Mouse (Mus musculus): Measurements from ENCODE around the gene Dab2. TPM values are rescaled to one million over a fixed set of nuclear protein-coding genes. Genes with fewer than 3 reads are reported as not detected.

Gene Dab2
- 0.96 TPM for polyA plus RNA-seq (2017; shearing (Covaris generic))

DNA sequence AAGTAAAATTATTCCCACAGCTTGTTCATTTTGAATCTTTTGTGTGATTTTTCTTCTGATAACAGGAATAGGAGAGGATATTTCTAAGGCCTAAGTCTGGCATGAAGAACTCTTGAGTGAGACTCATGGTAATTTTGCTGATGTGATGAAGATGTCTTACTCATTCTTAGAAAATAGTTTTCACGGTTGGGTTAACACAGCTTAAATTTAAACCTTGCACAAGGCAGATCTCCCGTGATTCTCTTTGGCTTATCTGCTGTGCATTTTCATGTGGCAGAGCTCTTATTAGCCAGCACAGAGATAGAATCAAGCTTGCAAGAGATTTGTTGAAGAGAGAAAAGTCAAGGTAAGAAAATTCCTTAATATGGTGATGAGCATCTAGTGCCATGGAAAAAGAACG, at the start of gene Dab2:
TSS of gene Dab2 (plus strand) at position 235 of the 400 bp plus-strand sequence.

DNA sequence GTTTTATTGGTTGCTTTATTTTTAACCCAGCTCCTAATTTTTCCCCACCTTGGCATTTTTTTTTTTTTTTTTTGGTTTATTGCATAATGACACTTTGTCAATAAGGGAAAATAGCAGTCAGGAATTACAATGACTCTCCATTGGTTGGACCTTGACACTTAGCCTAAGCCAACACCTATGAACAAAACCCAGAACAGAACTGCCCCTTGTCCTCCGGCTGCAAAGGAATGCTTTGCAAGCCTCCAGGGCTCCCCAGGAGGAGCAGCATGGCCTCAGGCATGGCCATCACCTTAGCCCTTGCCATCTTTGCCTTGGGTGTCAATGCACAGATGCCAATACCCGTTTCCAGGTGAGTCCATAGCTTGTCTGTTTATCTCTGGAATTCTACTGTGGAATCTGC, 145.5 kb downstream of the Dab2 start, which contains the start of gene C9:
TSS of gene C9 (plus strand) at position 193 of the 400 bp plus-strand sequence.

Other genes starting within 250 kb of the Dab2 start
- 0.59 TPM for gene C9, start 145.5 kb downstream of the Dab2 start, polyA plus RNA-seq (2017; shearing (Covaris generic))
- gene Fyb, start 223.1 kb downstream of the Dab2 start, polyA plus RNA-seq (2017; shearing (Covaris generic)), result 697 TPM

All from effector memory CD4-positive, alpha-beta T cell, adult 7 months (primary cell).